Mouse (Mus musculus) midbrain, embryonic 13.5 days (tissue): ENCODE data around the gene Cers6. TPM values are rescaled to one million over a fixed set of nuclear protein-coding genes. Genes with fewer than 3 reads are reported as not detected.

Experiments used
- ATAC-seq: fragments of 200-750 bp; cut with Nextera tagmentation; 2 replicates; pipeline ENCODE4 v1.8.0; 2017; ENCODE audit warnings: mild to moderate bottlenecking, moderate TSS enrichment, moderate library complexity
- H3K27ac ChIP-seq: fragments of 300-500 bp; sonication (generic); 2 replicates; pipeline ENCODE4 v1.5.1; 2015; ENCODE audit warnings: inconsistent platforms, mild to moderate bottlenecking, moderate library complexity
- H3K27me3 ChIP-seq: fragments of 300-500 bp; sonication (generic); 2 replicates; pipeline ENCODE4 v1.6.1; 2015; ENCODE audit warnings: mild to moderate bottlenecking, inconsistent platforms
- H3K36me3 ChIP-seq: fragments of 300-500 bp; sonication (generic); 2 replicates; pipeline ENCODE4 v1.6.1; 2015; ENCODE audit warnings: mild to moderate bottlenecking, inconsistent platforms
- H3K4me1 ChIP-seq: fragments of 300-500 bp; sonication (generic); replicated peaks from 2 replicates; pipeline ENCODE4 v1.6.1; 2015; ENCODE audit warnings: inconsistent platforms
- H3K4me2 ChIP-seq: fragments of 300-500 bp; sonication (generic); replicated peaks from 2 replicates; pipeline ENCODE4 v1.6.1; 2015; ENCODE audit warnings: moderate library complexity, mild to moderate bottlenecking, inconsistent platforms
- H3K4me3 ChIP-seq: fragments of 300-500 bp; sonication (generic); replicated peaks from 2 replicates; pipeline ENCODE4 v1.5.1; 2015; ENCODE audit warnings: mild to moderate bottlenecking, inconsistent platforms
- H3K9ac ChIP-seq: fragments of 300-500 bp; sonication (generic); replicated peaks from 2 replicates; pipeline ENCODE4 v1.6.1; 2015; ENCODE audit warnings: mild to moderate bottlenecking, inconsistent platforms
- H3K9me3 ChIP-seq: fragments of 300-500 bp; sonication (generic); 2 replicates; pipeline ENCODE4 v1.6.1; 2016; ENCODE audit warnings: mild to moderate bottlenecking, inconsistent platforms
- WGBS: fragments of 180-500 bp; shearing (Covaris S2); methylation state at CpG from one replicate; pipeline ENCODE4 v1.1.7; 2015; 5-methylcytosine and 5-hydroxymethylcytosine counted together
- polyA plus RNA-seq: library from polyadenylated mRNA; unstranded; fragments of >200 nt; fragmentation: Nextera tagmentation; extraction: Ambion mirVana; gene quantifications from 2 replicates; pipeline ENCODE4 v1.2.1, GENCODE M21; 2015

The Cers6 gene
- polyA plus RNA-seq, 1 experiment from 2014 or later: 54.5 TPM

- H3K9ac ChIP-seq: no peak overlapping the region
- H3K4me1 ChIP-seq: no peaks in the 10 kb centered on the region
- H3K4me3 ChIP-seq: no peak overlapping the region
- H3K27me3 ChIP-seq: no peaks in the 10 kb centered on the region
- peaks cover 6% of the 10 kb centered on the region; the same call in 1 of the 2 replicates for H3K36me3 ChIP-seq
- H3K27ac ChIP-seq: no peak overlapping the region
- peaks cover 3% of the 10 kb centered on the region; the same call in 1 of the 2 replicates for H3K9me3 ChIP-seq
- H3K4me2 ChIP-seq: no peak overlapping the region
- ATAC-seq: no peak
- WGBS: 90% methylated on average over 1 of the region's 1 CpGs
Measured at GRCm38 (mm10) chr2:69118994-69119393, 257.8 kb downstream of the Cers6 start.

GRCm38 (mm10) chr2:69119718-69120117, 258.5 kb downstream of the Cers6 start:
- Histone ChIP-seq H3K4me2 (no peak overlapping the region), H3K4me1 (no peaks in the 10 kb centered on the region), H3K36me3 (peaks cover 5% of the 10 kb centered on the region; the same call in 1 of the 2 replicates), H3K27ac (no peak overlapping the region), H3K27me3 (no peaks in the 10 kb centered on the region), H3K9ac (no peak overlapping the region), H3K4me3 (no peak overlapping the region), H3K9me3 (peaks cover 3% of the 10 kb centered on the region; the same call in 1 of the 2 replicates)
- WGBS: 65% methylated on average over 2 of the region's 2 CpGs
- ATAC-seq: no peak

GRCm38 (mm10) chr2:69121681-69122080, 260.4 kb downstream of the Cers6 start:
- no peak overlapping the region for H3K4me2 ChIP-seq
- WGBS: 82% methylated on average over 4 of the region's 4 CpGs
- no peak overlapping the region for H3K4me3 ChIP-seq
- H3K36me3 ChIP-seq: no peaks in the 10 kb centered on the region
- no peaks in the 10 kb centered on the region for H3K27me3 ChIP-seq
- no peak overlapping the region for H3K9ac ChIP-seq
- no peak overlapping the region for H3K27ac ChIP-seq
- no peaks in the 10 kb centered on the region for H3K9me3 ChIP-seq
- no peak for ATAC-seq
- H3K4me1 ChIP-seq: peaks cover 6% of the 10 kb centered on the region; the same call in 1 of the 2 replicates

GRCm38 (mm10) chr2:69125425-69125824, 264.2 kb downstream of the Cers6 start:
- H3K9me3 ChIP-seq: no peaks in the 10 kb centered on the region
- H3K36me3 ChIP-seq: no peaks in the 10 kb centered on the region
- ATAC-seq: peak; percentile 73
- H3K4me2 ChIP-seq: no peak overlapping the region
- 35% methylated on average over 3 of the region's 3 CpGs for WGBS
- no peak overlapping the region for H3K27ac ChIP-seq
- peaks cover 14% of the 10 kb centered on the region for H3K4me1 ChIP-seq
- no peaks in the 10 kb centered on the region for H3K27me3 ChIP-seq
- no peak overlapping the region for H3K4me3 ChIP-seq
- no peak overlapping the region for H3K9ac ChIP-seq

- Histone ChIP-seq H3K27ac (no peak overlapping the region), H3K4me1 (peaks cover 14% of the 10 kb centered on the region), H3K27me3 (no peaks in the 10 kb centered on the region), H3K36me3 (no peaks in the 10 kb centered on the region), H3K9ac (no peak overlapping the region), H3K4me2 (no peak overlapping the region), H3K9me3 (no peaks in the 10 kb centered on the region), H3K4me3 (no peak overlapping the region)
- ATAC-seq: no peak
- 82% methylated on average over 7 of the region's 7 CpGs for WGBS
Measured at GRCm38 (mm10) chr2:69128321-69128720, 267.1 kb downstream of the Cers6 start.

- ATAC-seq: peak; percentile 76
- Histone ChIP-seq H3K4me2 (peak overlapping the region; percentile 11; the same call in 1 of the 2 replicates), H3K27ac (no peak overlapping the region), H3K4me3 (no peak overlapping the region), H3K27me3 (no peaks in the 10 kb centered on the region), H3K4me1 (peaks cover 14% of the 10 kb centered on the region), H3K9me3 (no peaks in the 10 kb centered on the region), H3K9ac (no peak overlapping the region), H3K36me3 (no peaks in the 10 kb centered on the region)
- WGBS: 23% methylated on average over 10 of the region's 10 CpGs
Measured at GRCm38 (mm10) chr2:69128921-69129395, 267.7 kb downstream of the Cers6 start.

- Histone ChIP-seq H3K9ac (no peak overlapping the region), H3K36me3 (no peaks in the 10 kb centered on the region), H3K27ac (no peak overlapping the region), H3K27me3 (no peaks in the 10 kb centered on the region), H3K4me3 (no peak overlapping the region), H3K4me2 (0 out of 2 replicates have a peak overlapping the region, but pooled peaks have one; percentile 11), H3K4me1 (peaks cover 14% of the 10 kb centered on the region), H3K9me3 (no peaks in the 10 kb centered on the region)
- WGBS: 65% methylated on average over 7 of the region's 7 CpGs
- no peak for ATAC-seq
Measured at GRCm38 (mm10) chr2:69129425-69130210, 268.4 kb downstream of the Cers6 start.

GRCm38 (mm10) chr2:69132046-69132445, 270.8 kb downstream of the Cers6 start:
- peaks cover 8% of the 10 kb centered on the region for H3K4me1 ChIP-seq
- H3K27ac ChIP-seq: no peak overlapping the region
- no peak overlapping the region for H3K4me3 ChIP-seq
- H3K9me3 ChIP-seq: no peaks in the 10 kb centered on the region
- no peak overlapping the region for H3K9ac ChIP-seq
- 75% methylated on average over 3 of the region's 3 CpGs for WGBS
- no peak overlapping the region for H3K4me2 ChIP-seq
- H3K27me3 ChIP-seq: no peaks in the 10 kb centered on the region
- no peak for ATAC-seq
- no peaks in the 10 kb centered on the region for H3K36me3 ChIP-seq

- ATAC-seq: no peak
- Histone ChIP-seq H3K36me3 (no peaks in the 10 kb centered on the region), H3K4me1 (peaks cover 8% of the 10 kb centered on the region), H3K4me3 (no peak overlapping the region), H3K4me2 (no peak overlapping the region), H3K9me3 (no peaks in the 10 kb centered on the region), H3K27ac (no peak overlapping the region), H3K9ac (no peak overlapping the region), H3K27me3 (no peaks in the 10 kb centered on the region)
- 41% methylated on average over 5 of the region's 5 CpGs for WGBS
Measured at GRCm38 (mm10) chr2:69132488-69133040, 271.3 kb downstream of the Cers6 start.

- H3K4me3 ChIP-seq: no peak overlapping the region
- H3K4me1 ChIP-seq: peaks cover 3% of the 10 kb centered on the region
- H3K9me3 ChIP-seq: no peaks in the 10 kb centered on the region
- no peak overlapping the region for H3K4me2 ChIP-seq
- no peaks in the 10 kb centered on the region for H3K27me3 ChIP-seq
- no peak for ATAC-seq
- WGBS: 89% methylated on average over 1 of the region's 1 CpGs
- no peak overlapping the region for H3K27ac ChIP-seq
- no peaks in the 10 kb centered on the region for H3K36me3 ChIP-seq
- no peak overlapping the region for H3K9ac ChIP-seq
Measured at GRCm38 (mm10) chr2:69134186-69134585, 272.9 kb downstream of the Cers6 start.

GRCm38 (mm10) chr2:69134937-69135336, 273.7 kb downstream of the Cers6 start:
- no peak overlapping the region for H3K9ac ChIP-seq
- no peak overlapping the region for H3K4me2 ChIP-seq
- no peaks in the 10 kb centered on the region for H3K9me3 ChIP-seq
- no peaks in the 10 kb centered on the region for H3K4me1 ChIP-seq
- no peak overlapping the region for H3K4me3 ChIP-seq
- ATAC-seq: no peak
- WGBS: 77% methylated on average over 9 of the region's 9 CpGs
- no peaks in the 10 kb centered on the region for H3K36me3 ChIP-seq
- H3K27ac ChIP-seq: no peak overlapping the region
- H3K27me3 ChIP-seq: no peaks in the 10 kb centered on the region
